Mouse (Mus musculus) activated CD4-positive, CD25-positive, alpha-beta regulatory T cell, adult 4 months (primary cell): ENCODE data around the gene Lipm. TPM values are rescaled to one million over a fixed set of nuclear protein-coding genes. Genes with fewer than 3 reads are reported as not detected.

Experiments used
- ATAC-seq: one replicate; pipeline ENCODE4 v1.8.0; 2017
- polyA plus RNA-seq, 2 experiments: library from polyadenylated mRNA; unstranded; fragments of 100-300 nt; shearing (Covaris generic); gene quantifications; one replicate each; pipeline ENCODE4 v1.2.1; 2017

Lipm gene
- polyA plus RNA-seq, 2 experiments from 2014 or later: not detected

DNA sequence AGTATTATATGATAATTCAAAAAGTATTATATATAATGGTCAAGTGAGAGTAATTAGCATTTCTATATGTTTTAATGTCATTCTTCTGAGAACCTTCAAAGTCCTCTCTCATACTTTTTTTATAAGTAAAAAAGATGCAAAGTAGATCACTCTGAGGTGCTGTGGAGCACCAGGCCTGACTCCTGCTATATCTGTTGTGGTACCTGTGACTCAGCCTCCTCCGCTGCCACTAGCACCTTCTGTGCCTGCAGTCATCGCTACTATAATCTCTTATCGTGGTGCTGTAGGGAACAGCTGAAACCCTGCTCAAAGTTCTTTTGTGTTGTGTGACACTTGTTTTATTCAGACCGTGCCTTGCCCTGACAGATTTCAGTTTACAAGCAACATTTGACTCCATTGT lies 65.7 kb downstream of the Lipm start:
- ATAC-seq: no peak

GRCm38 (mm10) chr19:34167896-34168661 lies 67.3 kb downstream of the Lipm start:
- peak; percentile 65 for ATAC-seq

- ATAC-seq: no peak
These were observed 68.4 kb downstream of the Lipm start for GRCm38 (mm10) chr19:34169121-34169520.

- no peak for ATAC-seq
These were observed 70.4 kb downstream of the Lipm start for GRCm38 (mm10) chr19:34171167-34171566.

Other genes starting within 250 kb of the Lipm start
- gene Lipf, start 139.7 kb upstream of the Lipm start, polyA plus RNA-seq: not detected
- gene Lipk, start 92.6 kb upstream of the Lipm start, polyA plus RNA-seq: not detected
- not detected for gene Lipn, start 33.6 kb upstream of the Lipm start, polyA plus RNA-seq
- gene Ankrd22, start 65.1 kb downstream of the Lipm start, polyA plus RNA-seq: not detected
- 10 to 100 TPM; 85.1 to 89.6 TPM for gene Stambpl1, start 91.3 kb downstream of the Lipm start, polyA plus RNA-seq
- under 1 TPM in 1 of 2 experiments, not detected in 1; 0.32 TPM for gene Acta2, start 154.7 kb downstream of the Lipm start, polyA plus RNA-seq
- gene Fas, start 189.7 kb downstream of the Lipm start, polyA plus RNA-seq: 100 to 1,000 TPM; 110 to 143 TPM